Mouse (Mus musculus) intestine, embryonic 16.5 days (tissue): ENCODE data around the gene Matn3. TPM values are rescaled to one million over a fixed set of nuclear protein-coding genes. Genes with fewer than 3 reads are reported as not detected.

Experiments used
- ATAC-seq: fragments of 200-750 bp; cut with Nextera tagmentation; 2 replicates; pipeline ENCODE4 v1.8.0; 2017; ENCODE audit warnings: moderate TSS enrichment, moderate library complexity
- H3K27ac ChIP-seq: fragments of 300-500 bp; sonication (generic); 2 replicates; pipeline ENCODE4 v1.5.1; 2014; ENCODE audit warnings: mild to moderate bottlenecking, low read length
- H3K27me3 ChIP-seq: fragments of 300-500 bp; sonication (generic); replicated peaks from 2 replicates; pipeline ENCODE4 v1.6.1; 2014; ENCODE audit warnings: low read length, control low read depth, mixed read lengths; ENCODE audit not compliant: control insufficient read depth, insufficient read depth
- H3K36me3 ChIP-seq: fragments of 300-500 bp; sonication (generic); 2 replicates; pipeline ENCODE4 v1.6.1; 2014; ENCODE audit warnings: low read length, control low read depth; ENCODE audit not compliant: control insufficient read depth, insufficient read depth
- H3K4me1 ChIP-seq: fragments of 300-500 bp; sonication (generic); 2 replicates; pipeline ENCODE4 v1.6.1; 2014; ENCODE audit warnings: low read length, control low read depth, mixed read lengths; ENCODE audit not compliant: control insufficient read depth, insufficient read depth
- H3K4me2 ChIP-seq: fragments of 300-500 bp; sonication (generic); 2 replicates; pipeline ENCODE4 v1.6.1; 2014; ENCODE audit warnings: low read depth, low read length, control low read depth
- H3K4me3 ChIP-seq: fragments of 300-500 bp; sonication (generic); 2 replicates; pipeline ENCODE4 v1.5.1; 2014; ENCODE audit warnings: mild to moderate bottlenecking, low read length
- H3K9ac ChIP-seq: fragments of 300-500 bp; sonication (generic); 2 replicates; pipeline ENCODE4 v1.6.1; 2014; ENCODE audit warnings: low read depth, low read length
- H3K9me3 ChIP-seq: fragments of 300-500 bp; sonication (generic); 2 replicates; pipeline ENCODE4 v1.6.1; 2016; ENCODE audit warnings: low read length, control low read depth; ENCODE audit not compliant: control insufficient read depth
- WGBS: fragments of 180-500 bp; shearing (Covaris S2); extraction: QIAGEN DNeasy Blood & Tissue Kit; methylation state at CpG from one replicate; pipeline ENCODE4 v1.1.7; 2014; 5-methylcytosine and 5-hydroxymethylcytosine counted together
- polyA plus RNA-seq: library from polyadenylated mRNA; unstranded; fragments of >200 nt; fragmentation: Nextera tagmentation; extraction: Ambion mirVana; gene quantifications from 2 replicates; pipeline ENCODE4 v1.2.1, GENCODE M21; 2015

The Matn3 gene
- 0.04 and 0.07 TPM in 2 replicates for polyA plus RNA-seq

DNA sequence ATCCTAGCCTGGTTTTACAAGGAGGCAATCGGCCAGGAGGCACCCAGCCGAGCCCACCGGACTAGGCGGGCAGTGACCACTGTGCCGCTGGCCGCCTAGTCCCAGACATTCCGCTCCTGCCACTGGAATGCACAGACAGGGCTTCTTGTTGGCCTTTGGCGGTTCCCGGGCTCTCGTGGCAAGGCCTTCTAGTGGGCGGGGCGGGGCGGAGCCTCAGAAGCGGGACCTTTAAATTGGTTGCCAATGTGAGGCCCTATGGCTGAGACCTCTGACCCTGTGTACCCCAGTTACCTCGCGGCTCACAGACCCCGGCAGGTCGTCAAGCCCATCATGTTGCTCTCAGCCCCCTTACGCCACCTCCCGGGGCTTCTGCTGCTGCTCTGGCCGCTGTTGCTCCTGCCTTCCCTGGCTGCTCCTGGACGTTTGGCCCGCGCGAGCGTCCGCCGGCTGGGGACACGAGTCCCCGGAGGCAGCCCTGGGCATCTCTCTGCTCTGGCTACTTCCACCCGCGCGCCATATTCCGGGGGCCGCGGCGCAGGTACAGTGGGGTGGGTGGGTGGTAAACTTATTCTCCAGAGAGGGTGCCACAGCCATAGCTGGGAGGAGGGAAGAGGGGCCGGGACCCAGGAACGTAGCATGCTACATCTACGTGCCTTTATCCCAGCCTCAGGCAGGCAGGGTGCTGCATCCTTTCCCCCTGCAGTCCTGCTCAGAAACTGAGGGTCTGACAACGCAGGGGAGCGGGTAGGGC is at the start of gene Matn3:
Gene Matn3, plus strand, starts transcription at position 216 of the 751 bp plus-strand sequence.
- ATAC-seq = peak; percentile 78
- Histone ChIP-seq H3K27me3 (0 out of 2 replicates have a peak, but pooled peaks cover 7% of the 10 kb centered on the region), H3K9ac (peak within 1 kb of the TSS; percentile 62), H3K36me3 (no peaks in the 10 kb centered on the region), H3K4me1 (peaks cover 10% of the 10 kb centered on the region; the same call in 1 of the 2 replicates), H3K9me3 (no peaks in the 10 kb centered on the region), H3K4me2 (peak within 1 kb of the TSS; percentile 98), H3K27ac (no peak within 1 kb of the TSS), H3K4me3 (peak within 1 kb of the TSS; percentile 52)
- 1% methylated on average over 42 of the region's 42 CpGs for WGBS

DNA sequence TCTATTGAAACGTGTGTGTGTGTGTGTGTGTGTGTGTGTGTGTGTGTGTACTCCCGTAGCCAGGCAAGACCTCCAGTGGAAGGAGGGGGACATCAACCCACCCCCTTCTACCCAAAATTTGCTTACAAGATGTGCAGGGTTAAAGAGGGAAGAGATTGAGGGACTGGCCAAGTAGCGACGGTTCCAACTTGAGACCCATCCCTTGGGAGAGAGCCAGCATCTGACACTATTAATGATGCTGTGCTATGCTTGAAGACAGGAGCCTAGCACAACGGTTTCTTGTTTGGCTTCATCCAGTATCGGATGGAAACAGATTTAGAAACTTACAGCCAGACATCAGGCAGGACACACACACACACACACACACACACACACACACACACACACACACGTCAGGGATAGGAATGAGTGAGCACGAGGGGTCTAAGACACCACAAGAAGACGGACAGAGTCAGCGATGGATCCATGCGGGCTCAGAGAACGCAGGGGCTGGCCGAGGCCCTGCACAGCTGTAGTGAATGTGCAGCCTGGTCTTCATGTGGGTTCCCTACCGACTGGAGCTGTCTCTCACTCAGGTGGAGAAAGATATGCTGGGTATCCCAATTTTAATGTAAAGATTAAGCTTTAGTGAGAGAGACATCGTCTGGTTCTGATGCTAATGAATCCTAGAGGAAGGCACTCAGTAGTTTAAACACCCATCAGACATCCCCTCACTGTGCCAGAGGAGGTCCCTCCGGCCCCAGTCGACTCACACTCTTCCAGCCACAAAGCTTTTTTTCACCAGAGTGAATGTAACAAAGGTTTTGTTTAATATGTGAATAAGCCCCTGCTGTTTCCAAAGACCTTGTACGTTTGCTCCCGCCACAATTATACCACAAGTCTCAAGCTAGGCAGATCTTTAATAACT is 48.6 kb upstream of the Matn3 start:
- Histone ChIP-seq H3K4me3 (no peak overlapping the region), H3K36me3 (no peaks in the 10 kb centered on the region), H3K4me1 (peaks cover 21% of the 10 kb centered on the region), H3K4me2 (no peak overlapping the region), H3K27ac (no peak overlapping the region), H3K27me3 (no peaks in the 10 kb centered on the region), H3K9me3 (no peaks in the 10 kb centered on the region), H3K9ac (no peak overlapping the region)
- 57% methylated on average over 19 of the region's 19 CpGs for WGBS
- ATAC-seq = no peak

DNA sequence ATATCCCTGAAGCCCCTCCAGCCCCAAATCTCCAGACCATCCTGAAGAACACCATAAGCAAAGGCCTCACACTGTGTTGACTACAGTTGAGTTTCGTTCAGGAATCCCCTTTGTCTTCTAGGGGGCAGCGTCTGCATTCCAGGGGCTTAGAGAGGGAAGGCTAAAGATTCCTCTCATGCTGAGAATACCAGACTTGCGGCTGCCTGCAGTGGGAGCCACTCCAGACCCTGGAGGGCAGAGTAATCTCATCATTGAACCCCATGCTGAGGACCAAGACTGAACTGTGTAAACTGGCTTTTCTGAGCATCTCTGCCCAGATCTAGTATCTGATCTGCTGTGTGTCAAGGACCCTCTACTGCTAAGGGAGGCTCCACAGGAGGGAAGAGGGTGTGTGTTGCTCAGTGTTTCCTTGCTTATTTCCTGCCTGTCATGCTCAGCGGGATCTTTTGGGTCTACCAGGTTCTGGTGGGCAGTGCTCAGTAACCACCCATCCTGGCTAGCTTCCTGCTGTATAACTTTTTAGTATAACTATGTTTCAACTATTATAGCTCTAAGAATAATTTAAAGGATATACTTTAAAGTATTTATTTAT is 47.5 kb upstream of the Matn3 start:
- Histone ChIP-seq H3K36me3 (no peaks in the 10 kb centered on the region), H3K4me2 (no peak overlapping the region)

DNA sequence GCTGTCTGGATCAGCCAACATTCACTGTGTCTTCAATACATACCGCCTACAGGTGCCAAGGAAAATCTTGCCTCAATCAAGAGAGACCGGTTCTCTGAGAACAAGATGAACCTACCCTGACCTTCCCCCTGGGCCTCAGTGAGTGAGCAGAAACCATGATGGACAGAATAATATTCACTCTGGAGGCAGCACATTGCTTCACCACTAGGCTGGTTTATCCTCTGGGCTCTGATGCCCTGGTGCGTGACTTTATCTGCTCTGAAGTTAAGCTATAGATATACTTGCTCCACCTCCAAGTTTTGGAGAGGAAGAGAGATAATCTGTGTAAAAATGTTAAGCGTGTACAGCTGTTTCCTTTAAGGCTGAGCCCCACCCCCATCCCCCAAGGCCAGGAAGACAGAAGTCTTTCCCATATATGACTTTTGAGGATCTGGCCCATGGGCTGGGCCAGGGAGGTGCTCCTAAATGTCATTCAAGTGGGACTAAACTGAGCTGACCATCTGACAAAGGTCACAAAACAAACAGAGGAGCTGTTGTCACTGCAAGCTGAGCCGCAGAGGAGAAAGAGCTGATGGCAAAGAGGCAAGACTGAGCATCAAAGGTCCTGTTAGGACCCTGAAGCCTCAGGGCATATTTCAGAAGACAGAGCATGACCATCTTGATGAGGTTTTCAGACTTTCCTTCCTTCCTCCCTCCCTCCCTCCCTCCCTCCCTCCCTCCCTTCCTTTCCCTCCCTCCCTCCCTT is 46.6 kb upstream of the Matn3 start:
- WGBS = 24% methylated on average over 5 of the region's 5 CpGs

More for the DNA sequence above, 47.5 kb upstream of the Matn3 start:
- Histone ChIP-seq H3K27me3 (no peaks in the 10 kb centered on the region), H3K9me3 (no peaks in the 10 kb centered on the region), H3K4me3 (no peak overlapping the region), H3K4me1 (peaks cover 21% of the 10 kb centered on the region), H3K27ac (0 out of 2 replicates have a peak overlapping the region, but pooled peaks have one; percentile 18), H3K9ac (no peak overlapping the region)
- no peak; the same call in 1 of the 2 replicates for ATAC-seq
- 35% methylated on average over 4 of the region's 4 CpGs for WGBS

DNA sequence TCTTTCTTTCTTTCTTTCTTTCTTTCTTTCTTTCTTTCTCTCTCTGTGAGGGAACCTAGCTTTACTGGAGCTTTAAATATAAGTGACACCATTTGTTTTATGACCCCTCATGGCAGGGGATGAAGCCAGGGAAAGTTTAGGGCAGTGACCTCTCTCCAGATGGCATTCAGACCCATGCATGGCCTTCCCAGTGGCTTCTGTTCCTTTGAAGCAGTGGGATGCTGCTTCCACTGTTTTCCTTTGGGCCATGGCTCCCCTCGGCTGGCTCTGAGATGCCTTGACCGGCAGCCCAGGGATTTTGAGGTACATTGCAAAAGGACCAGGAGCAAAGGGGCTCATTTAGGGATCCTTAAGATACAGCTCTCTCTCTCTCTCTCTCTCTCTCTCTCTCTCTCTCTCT is 45.8 kb upstream of the Matn3 start:
- no peak overlapping the region for H3K9ac ChIP-seq
- WGBS = 22% methylated on average over 2 of the region's 2 CpGs
- H3K4me3 ChIP-seq = no peak overlapping the region
- H3K27me3 ChIP-seq = no peaks in the 10 kb centered on the region
- H3K4me1 ChIP-seq = peaks cover 21% of the 10 kb centered on the region
- no peak overlapping the region for H3K4me2 ChIP-seq
- ATAC-seq = no peak
- H3K27ac ChIP-seq = no peak overlapping the region
- no peaks in the 10 kb centered on the region for H3K9me3 ChIP-seq
- no peaks in the 10 kb centered on the region for H3K36me3 ChIP-seq

More for the DNA sequence above, 46.6 kb upstream of the Matn3 start:
- Histone ChIP-seq H3K9me3 (no peaks in the 10 kb centered on the region), H3K4me1 (peaks cover 21% of the 10 kb centered on the region), H3K4me3 (no peak overlapping the region), H3K27me3 (no peaks in the 10 kb centered on the region), H3K4me2 (no peak overlapping the region), H3K36me3 (no peaks in the 10 kb centered on the region), H3K27ac (no peak overlapping the region), H3K9ac (no peak overlapping the region)
- peak; percentile 63 for ATAC-seq

DNA sequence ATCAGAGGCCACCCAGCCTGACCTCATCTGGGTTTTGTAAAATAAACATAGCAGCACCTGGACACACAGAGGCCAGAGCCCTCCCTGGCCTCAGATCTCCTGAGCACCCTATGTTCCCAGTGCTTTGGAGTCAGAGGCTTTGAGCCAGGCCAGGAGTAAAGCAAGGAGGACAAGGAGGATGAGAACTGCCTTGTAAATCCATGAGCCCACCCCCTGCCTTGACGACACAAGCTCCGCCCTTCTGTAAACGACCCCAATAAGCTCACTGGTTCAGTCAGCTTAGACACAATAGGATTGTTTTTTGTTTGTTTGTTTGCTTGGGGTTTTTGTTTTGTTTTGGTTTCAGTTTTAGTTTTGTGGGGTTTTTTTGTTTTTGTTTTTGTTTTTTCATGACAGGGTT is 45.2 kb upstream of the Matn3 start:
- H3K4me3 ChIP-seq = no peak overlapping the region
- H3K36me3 ChIP-seq = no peaks in the 10 kb centered on the region
- H3K27me3 ChIP-seq = no peaks in the 10 kb centered on the region
- no peak overlapping the region for H3K4me2 ChIP-seq
- no peak for ATAC-seq
- H3K9ac ChIP-seq = no peak overlapping the region
- H3K4me1 ChIP-seq = peaks cover 21% of the 10 kb centered on the region
- no peak overlapping the region for H3K27ac ChIP-seq
- WGBS = 36% methylated on average over 3 of the region's 3 CpGs
- no peaks in the 10 kb centered on the region for H3K9me3 ChIP-seq

DNA sequence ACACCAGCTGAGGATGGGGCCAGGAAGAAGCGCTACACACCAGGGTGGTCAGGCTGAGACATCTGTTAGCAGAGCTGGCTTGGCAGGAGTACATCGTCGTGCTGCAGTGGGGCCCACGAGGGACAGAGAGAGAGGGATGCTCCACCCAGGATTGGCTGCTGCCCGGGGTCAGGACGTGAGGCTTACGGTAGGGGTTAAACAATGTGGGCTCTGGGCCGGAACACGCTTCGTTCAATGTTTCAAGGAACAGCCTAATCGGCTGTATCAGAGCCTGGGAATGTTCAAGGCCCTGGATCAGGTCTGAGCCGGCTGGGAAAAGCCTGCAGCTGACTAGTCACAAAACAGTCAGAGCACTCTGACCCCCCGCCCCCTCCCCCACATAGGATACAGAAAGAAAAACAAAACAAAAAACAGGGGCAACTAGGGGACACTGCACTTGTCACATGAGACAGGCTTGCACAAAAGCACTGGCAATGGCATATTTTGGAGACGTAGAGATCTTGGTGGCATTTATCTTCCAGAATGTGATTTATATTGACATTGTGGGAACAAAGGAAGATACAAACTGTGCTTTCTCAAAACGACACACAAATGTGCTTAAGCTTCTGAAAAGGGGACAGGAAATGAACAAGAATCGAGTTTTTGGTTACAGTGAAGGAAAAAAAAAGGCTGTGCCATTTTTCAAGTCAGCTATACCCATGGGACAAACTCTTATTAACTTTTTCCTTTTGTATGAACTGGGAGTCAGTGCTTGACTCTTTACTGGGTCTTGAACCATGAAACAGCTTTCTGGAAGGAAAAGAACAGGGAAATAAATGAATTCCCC is 34.7 kb upstream of the Matn3 start:
- 19% methylated on average over 16 of the region's 16 CpGs for WGBS
- Histone ChIP-seq H3K9me3 (no peaks in the 10 kb centered on the region), H3K27ac (peak overlapping the region; percentile 62), H3K36me3 (no peaks in the 10 kb centered on the region), H3K4me2 (no peak overlapping the region), H3K27me3 (no peaks in the 10 kb centered on the region), H3K4me1 (peaks cover 25% of the 10 kb centered on the region), H3K9ac (peak overlapping the region; percentile 12; the same call in 1 of the 2 replicates), H3K4me3 (no peak overlapping the region)
- ATAC-seq = peak; percentile 83

DNA sequence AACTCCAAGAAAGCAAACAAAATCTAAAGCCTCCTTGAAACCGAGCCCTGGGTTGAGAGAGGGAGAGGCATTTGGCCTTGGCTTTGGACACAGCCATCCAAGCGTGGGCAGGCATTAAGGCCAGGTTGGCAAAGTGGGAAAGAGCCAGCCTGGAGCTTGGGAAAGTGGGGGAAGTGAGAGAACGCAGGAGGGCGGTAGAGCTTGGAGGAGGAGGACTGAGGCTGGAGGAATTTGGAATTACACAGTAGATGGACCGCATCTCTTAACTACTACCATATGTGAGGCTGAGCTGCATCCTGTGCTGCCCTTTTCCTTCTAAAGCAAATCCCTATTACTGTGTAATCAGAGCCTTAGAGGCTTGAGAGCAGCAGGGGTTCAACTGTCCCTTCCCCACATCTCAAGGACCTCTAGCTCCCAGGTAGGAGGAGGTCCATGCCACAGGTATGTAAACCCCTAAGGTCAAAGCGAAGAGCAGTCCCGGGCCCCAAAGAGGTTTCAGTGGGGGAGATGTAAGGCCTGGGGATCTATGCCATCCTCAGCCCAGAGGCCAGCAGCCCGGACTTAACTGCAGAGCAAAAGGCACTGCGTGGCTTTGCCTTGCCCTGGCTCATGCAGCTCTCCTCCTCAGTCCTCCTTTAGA is 33.9 kb upstream of the Matn3 start:
- H3K36me3 ChIP-seq = no peaks in the 10 kb centered on the region
- no peak overlapping the region for H3K4me2 ChIP-seq
- H3K27ac ChIP-seq = peak overlapping the region; percentile 62
- WGBS = 72% methylated on average over 9 of the region's 9 CpGs
- H3K4me1 ChIP-seq = peaks cover 25% of the 10 kb centered on the region
- ATAC-seq = no peak
- H3K9me3 ChIP-seq = no peaks in the 10 kb centered on the region
- no peaks in the 10 kb centered on the region for H3K27me3 ChIP-seq
- H3K4me3 ChIP-seq = no peak overlapping the region
- H3K9ac ChIP-seq = no peak overlapping the region
